Mouse (Mus musculus): ENCODE results near the gene Snapin. TPM values are rescaled to one million over a fixed set of nuclear protein-coding genes. Genes with fewer than 3 reads are reported as not detected.

Snapin gene
- polyA plus RNA-seq (2015; fragmentation: Nextera tagmentation; extraction: Ambion mirVana) = 76.8 and 83.3 TPM in 2 replicates

DNA sequence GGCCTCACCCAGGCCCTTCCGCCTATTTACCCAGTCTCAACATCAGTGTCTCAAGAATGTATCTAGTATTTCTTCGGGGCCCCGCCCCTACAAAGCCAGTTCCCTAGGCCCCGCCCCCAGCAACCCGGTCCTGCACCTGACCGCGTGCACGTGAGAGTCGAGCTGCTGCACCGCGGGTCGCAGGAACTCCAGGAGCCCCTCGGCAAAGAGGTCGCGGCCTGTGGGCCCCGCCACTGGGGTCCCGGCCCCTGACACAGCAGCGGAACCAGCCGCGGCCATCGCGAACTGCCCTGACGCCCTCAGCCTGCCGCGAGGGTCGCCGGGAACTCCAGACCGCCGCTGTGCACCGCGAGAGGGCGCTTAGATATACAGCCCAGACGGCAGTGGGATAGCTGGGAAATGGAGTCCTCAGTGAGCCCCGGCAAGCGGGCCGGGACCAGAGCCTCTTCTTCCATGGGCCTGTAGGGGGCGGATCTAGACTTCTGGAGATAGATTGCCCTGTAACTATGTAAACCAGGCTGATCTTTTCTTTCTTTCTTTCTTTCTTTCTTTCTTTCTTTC is at the start of gene Snapin:
TSS of gene Snapin (minus strand) at position 338 of the 561 bp plus-strand sequence.
- peak within 1 kb of the TSS; percentile 81 for H3K9ac ChIP-seq (replicated peaks; ENCODE audit: low read depth, low read length)
- ATAC-seq = peak; percentile 98
- peaks cover 7% of the 10 kb centered on the region for H3K4me1 ChIP-seq (replicated peaks; ENCODE audit: control insufficient read depth, insufficient read depth, low read length)
- peak within 1 kb of the TSS; percentile 70; the same call in 1 of the 2 replicates for H3K27ac ChIP-seq (ENCODE audit: low read length)
- peak within 1 kb of the TSS; percentile 90 for H3K4me3 ChIP-seq (replicated peaks; ENCODE audit: low read length)
- WGBS = under 1% methylated on average over 37 of the region's 37 CpGs
- H3K27me3 ChIP-seq (replicated peaks; ENCODE audit: control insufficient read depth, insufficient read depth, low read length) = no peaks in the 10 kb centered on the region
- peak within 1 kb of the TSS; percentile 52 for H3K4me2 ChIP-seq (ENCODE audit: low read length)
- H3K9me3 ChIP-seq (ENCODE audit: control insufficient read depth, low read length) = no peaks in the 10 kb centered on the region
- peaks cover 19% of the 10 kb centered on the region for H3K36me3 ChIP-seq (ENCODE audit: control insufficient read depth, insufficient read depth)

DNA sequence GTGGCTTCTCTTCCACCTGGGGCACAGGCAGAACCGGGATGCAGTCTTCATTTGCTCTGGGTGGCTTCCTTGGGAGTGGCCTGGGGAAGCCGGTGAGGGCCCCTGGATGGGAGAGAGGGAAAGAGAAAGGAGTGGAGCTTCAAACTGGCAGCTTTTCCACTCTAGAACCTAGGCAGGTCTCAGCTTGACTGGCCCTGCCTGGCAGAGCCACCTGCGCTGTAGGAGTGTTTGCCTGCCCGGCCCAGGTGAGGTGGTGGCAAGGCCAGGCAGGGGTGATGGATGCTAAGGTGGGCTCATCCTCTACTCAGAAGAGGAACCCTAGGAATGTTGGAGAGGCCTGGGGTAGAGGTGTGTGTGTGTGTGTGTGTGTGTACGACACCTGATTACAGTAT is 47.1 kb upstream of the Snapin start:
- Histone ChIP-seq H3K36me3 (ENCODE audit: control insufficient read depth, insufficient read depth) (no peaks in the 10 kb centered on the region), H3K4me1 (replicated peaks; ENCODE audit: control insufficient read depth, insufficient read depth, low read length) (peaks cover 6% of the 10 kb centered on the region), H3K4me3 (replicated peaks; ENCODE audit: low read length) (no peak overlapping the region), H3K27ac (ENCODE audit: low read length) (no peak overlapping the region), H3K9me3 (ENCODE audit: control insufficient read depth, low read length) (no peaks in the 10 kb centered on the region), H3K4me2 (ENCODE audit: low read length) (no peak overlapping the region), H3K9ac (replicated peaks; ENCODE audit: low read depth, low read length) (no peak overlapping the region), H3K27me3 (replicated peaks; ENCODE audit: control insufficient read depth, insufficient read depth, low read length) (no peaks in the 10 kb centered on the region)
- no peak for ATAC-seq
- 80% methylated on average over 5 of the region's 5 CpGs for WGBS

DNA sequence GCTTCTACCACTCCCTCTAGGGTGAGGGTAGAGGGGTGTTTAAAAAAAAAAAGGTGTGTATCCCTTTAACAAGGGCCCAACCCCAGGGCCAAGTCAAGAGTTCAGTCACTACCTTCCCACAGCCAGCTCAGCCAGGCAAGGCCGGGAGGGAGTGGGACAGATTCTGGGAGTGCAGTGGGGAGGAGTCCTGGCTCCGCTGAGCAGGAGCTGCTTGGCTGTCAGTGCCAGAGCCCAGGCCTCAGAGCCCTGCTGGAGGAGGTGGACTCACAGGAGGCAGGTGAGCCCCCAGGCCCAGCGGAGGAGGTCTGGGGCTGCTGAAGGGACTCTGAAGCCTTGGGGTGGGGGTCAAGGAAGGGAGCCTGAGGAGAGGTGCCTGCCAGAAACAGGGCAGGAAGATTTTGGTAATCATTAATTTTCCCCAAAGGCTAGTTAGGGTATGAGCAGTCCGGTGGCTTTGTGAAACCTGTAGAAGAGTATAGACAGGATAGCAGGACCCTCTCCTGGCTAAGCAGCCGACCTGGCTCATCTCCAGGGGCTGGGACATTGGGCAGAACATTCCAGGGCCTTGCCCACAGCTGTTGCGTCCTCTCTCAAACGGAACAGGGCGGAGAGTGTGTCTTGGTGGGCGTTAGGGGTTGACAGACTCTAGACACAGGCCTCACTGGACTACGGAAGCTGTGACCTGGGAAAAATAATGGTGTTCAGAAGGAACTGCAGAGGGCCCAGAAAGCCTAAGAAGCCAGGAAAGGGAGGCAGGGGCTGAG is 46.5 kb upstream of the Snapin start, which contains the start of gene S100a16:
TSS of gene S100a16 (plus strand) at position 114 of the 764 bp plus-strand sequence.
- H3K27ac ChIP-seq (ENCODE audit: low read length) = no peak within 1 kb of the TSS
- WGBS = 49% methylated on average over 10 of the region's 10 CpGs

DNA sequence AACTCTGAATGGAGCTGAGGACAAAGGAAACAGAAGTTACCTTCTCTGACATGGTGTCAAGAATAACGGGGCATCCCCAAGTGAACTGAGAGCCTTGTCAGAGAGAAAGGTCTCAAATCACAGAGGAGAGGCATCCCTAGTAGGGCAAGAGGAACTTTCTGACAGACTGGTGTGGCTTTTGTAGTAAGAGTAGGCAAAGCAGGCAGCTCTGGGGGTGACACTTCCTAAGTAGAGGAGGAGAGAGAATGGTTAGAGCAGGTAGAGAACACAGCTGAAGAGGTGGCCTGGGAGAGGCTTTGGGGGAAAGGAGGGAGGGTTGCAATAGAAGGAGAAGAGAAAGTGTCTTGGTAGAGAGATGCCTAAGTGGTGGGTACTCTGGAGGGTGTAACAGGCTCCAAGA is 44.6 kb upstream of the Snapin start:
- Histone ChIP-seq H3K4me1 (replicated peaks; ENCODE audit: control insufficient read depth, insufficient read depth, low read length) (no peaks in the 10 kb centered on the region), H3K27ac (ENCODE audit: low read length) (no peak overlapping the region), H3K36me3 (ENCODE audit: control insufficient read depth, insufficient read depth) (no peaks in the 10 kb centered on the region), H3K9me3 (ENCODE audit: control insufficient read depth, low read length) (no peaks in the 10 kb centered on the region), H3K4me2 (ENCODE audit: low read length) (no peak overlapping the region), H3K4me3 (replicated peaks; ENCODE audit: low read length) (no peak overlapping the region), H3K9ac (replicated peaks; ENCODE audit: low read depth, low read length) (no peak overlapping the region), H3K27me3 (replicated peaks; ENCODE audit: control insufficient read depth, insufficient read depth, low read length) (no peaks in the 10 kb centered on the region)
- no peak for ATAC-seq
- WGBS = 71% methylated on average over 1 of the region's 1 CpGs

More for the DNA sequence above, 46.5 kb upstream of the Snapin start, which contains the start of gene S100a16:
- 0 out of 2 replicates have a peak, but pooled peaks have one; percentile 23 for ATAC-seq
- H3K9me3 ChIP-seq (ENCODE audit: control insufficient read depth, low read length) = no peaks in the 10 kb centered on the region
- H3K9ac ChIP-seq (replicated peaks; ENCODE audit: low read depth, low read length) = no peak within 1 kb of the TSS
- H3K4me2 ChIP-seq (ENCODE audit: low read length) = no peak within 1 kb of the TSS
- H3K27me3 ChIP-seq (replicated peaks; ENCODE audit: control insufficient read depth, insufficient read depth, low read length) = no peaks in the 10 kb centered on the region
- no peak within 1 kb of the TSS for H3K4me3 ChIP-seq (replicated peaks; ENCODE audit: low read length)
- H3K4me1 ChIP-seq (replicated peaks; ENCODE audit: control insufficient read depth, insufficient read depth, low read length) = peaks cover 6% of the 10 kb centered on the region
- H3K36me3 ChIP-seq (ENCODE audit: control insufficient read depth, insufficient read depth) = no peaks in the 10 kb centered on the region

DNA sequence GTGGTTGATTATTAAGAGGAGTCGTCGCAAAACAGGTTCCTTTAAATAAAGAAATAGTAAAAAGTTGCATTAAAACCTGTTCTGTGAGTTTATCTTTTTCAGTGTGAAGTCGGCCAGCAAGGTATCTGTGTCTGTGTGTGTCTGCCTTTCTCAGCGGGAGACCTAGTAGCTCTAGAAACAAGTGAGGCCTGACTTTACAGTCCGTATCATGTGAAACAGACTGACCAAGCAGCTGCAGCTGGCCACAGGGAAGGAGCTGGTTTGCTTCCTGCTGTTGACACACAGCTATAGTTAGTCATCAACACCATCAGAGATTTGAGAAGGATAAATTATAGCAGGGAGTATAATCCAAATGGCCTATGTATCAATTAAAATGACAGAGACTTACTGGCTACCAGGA is 40.9 kb upstream of the Snapin start:
- H3K27me3 ChIP-seq (replicated peaks; ENCODE audit: control insufficient read depth, insufficient read depth, low read length) = no peaks in the 10 kb centered on the region
- H3K4me3 ChIP-seq (replicated peaks; ENCODE audit: low read length) = no peak overlapping the region
- H3K27ac ChIP-seq (ENCODE audit: low read length) = no peak overlapping the region
- WGBS = 80% methylated on average over 5 of the region's 5 CpGs
- no peaks in the 10 kb centered on the region for H3K36me3 ChIP-seq (ENCODE audit: control insufficient read depth, insufficient read depth)
- ATAC-seq = no peak
- no peaks in the 10 kb centered on the region for H3K9me3 ChIP-seq (ENCODE audit: control insufficient read depth, low read length)
- no peak overlapping the region for H3K9ac ChIP-seq (replicated peaks; ENCODE audit: low read depth, low read length)
- H3K4me2 ChIP-seq (ENCODE audit: low read length) = no peak overlapping the region
- no peaks in the 10 kb centered on the region for H3K4me1 ChIP-seq (replicated peaks; ENCODE audit: control insufficient read depth, insufficient read depth, low read length)

DNA sequence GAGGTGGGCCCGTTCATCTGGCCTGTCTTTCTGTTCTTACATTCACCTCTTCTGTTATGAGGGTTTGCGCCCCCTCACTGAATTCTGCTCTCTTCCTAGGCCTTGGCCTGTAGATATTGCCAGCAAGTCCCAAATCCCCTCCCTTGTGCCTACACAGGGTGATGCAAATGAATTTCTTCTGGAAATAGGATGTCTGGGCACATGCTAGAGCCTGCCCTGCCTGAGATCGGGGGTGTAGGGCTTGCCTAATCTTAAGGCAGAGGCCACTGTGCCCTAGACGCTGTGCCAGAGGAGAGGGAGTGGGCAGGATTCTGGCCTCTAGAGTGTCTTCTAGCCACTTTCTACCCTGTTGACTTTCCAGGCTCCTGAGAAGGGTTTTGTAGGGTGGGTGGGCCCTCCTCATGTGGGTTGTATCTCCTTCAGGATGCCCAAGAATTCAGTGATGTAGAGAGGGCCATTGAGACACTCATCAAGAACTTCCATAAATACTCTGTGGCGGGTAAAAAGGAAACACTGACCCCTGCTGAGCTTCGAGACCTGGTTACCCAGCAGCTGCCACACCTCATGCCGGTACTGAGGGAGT is 36.5 kb upstream of the Snapin start:
- H3K4me3 ChIP-seq (replicated peaks; ENCODE audit: low read length) = no peak overlapping the region
- WGBS = 91% methylated on average over 7 of the region's 7 CpGs
- H3K9ac ChIP-seq (replicated peaks; ENCODE audit: low read depth, low read length) = no peak overlapping the region
- no peaks in the 10 kb centered on the region for H3K4me1 ChIP-seq (replicated peaks; ENCODE audit: control insufficient read depth, insufficient read depth, low read length)
- H3K27me3 ChIP-seq (replicated peaks; ENCODE audit: control insufficient read depth, insufficient read depth, low read length) = no peaks in the 10 kb centered on the region
- H3K36me3 ChIP-seq (ENCODE audit: control insufficient read depth, insufficient read depth) = no peaks in the 10 kb centered on the region
- no peak for ATAC-seq
- H3K9me3 ChIP-seq (ENCODE audit: control insufficient read depth, low read length) = no peaks in the 10 kb centered on the region
- H3K4me2 ChIP-seq (ENCODE audit: low read length) = no peak overlapping the region
- H3K27ac ChIP-seq (ENCODE audit: low read length) = no peak overlapping the region

DNA sequence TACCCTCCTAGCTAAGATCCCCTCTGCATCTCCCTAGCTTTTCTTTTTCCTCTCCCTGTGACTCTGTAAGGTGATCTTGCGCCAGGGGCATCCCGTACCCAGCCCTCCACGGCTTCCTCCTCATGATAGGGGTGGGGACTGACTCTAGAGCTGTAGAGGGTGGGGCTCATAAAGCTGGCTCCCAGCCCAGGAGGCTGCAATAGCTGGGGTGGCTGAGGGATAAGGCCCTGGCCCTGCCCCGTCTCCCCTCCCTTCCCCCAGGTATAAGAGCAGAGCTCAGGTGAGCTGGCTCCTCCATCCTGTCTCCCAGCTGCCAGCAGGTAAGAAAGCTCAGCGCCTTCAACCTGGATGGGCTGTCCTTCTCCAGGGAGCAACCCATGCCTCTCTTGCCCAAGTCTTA is 35.7 kb upstream of the Snapin start, which contains the start of gene S100a14:
TSS of gene S100a14 (plus strand) at position 277 of the 400 bp plus-strand sequence.
- ATAC-seq = no peak
- 75% methylated on average over 5 of the region's 5 CpGs for WGBS
- Histone ChIP-seq H3K9ac (replicated peaks; ENCODE audit: low read depth, low read length) (no peak within 1 kb of the TSS), H3K36me3 (ENCODE audit: control insufficient read depth, insufficient read depth) (no peaks in the 10 kb centered on the region), H3K27me3 (replicated peaks; ENCODE audit: control insufficient read depth, insufficient read depth, low read length) (no peaks in the 10 kb centered on the region), H3K9me3 (ENCODE audit: control insufficient read depth, low read length) (no peaks in the 10 kb centered on the region), H3K4me2 (ENCODE audit: low read length) (no peak within 1 kb of the TSS), H3K4me3 (replicated peaks; ENCODE audit: low read length) (no peak within 1 kb of the TSS), H3K27ac (ENCODE audit: low read length) (no peak within 1 kb of the TSS), H3K4me1 (replicated peaks; ENCODE audit: control insufficient read depth, insufficient read depth, low read length) (no peaks in the 10 kb centered on the region)

DNA sequence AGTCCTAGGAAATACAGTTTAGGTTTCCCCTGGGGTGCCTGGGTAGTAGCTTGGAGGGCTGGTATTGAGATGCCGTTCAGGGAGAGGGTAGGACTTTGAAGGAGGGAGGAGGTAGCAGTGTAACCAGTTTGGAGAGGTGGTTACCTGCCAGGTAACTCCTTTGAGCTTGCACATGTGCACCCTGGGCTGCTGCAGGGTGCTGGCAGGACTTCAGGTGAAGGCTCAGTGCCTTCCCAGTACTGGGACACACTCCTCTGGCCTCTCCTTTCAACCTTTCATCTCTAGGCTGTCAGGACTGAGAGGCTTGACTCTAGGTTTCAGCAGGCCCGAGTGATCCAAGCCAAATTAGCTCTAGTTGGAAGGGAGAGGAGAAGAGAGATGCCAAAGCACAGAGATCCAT is 35.2 kb upstream of the Snapin start:
- Histone ChIP-seq H3K4me1 (replicated peaks; ENCODE audit: control insufficient read depth, insufficient read depth, low read length) (no peaks in the 10 kb centered on the region), H3K4me3 (replicated peaks; ENCODE audit: low read length) (no peak overlapping the region), H3K36me3 (ENCODE audit: control insufficient read depth, insufficient read depth) (no peaks in the 10 kb centered on the region), H3K9me3 (ENCODE audit: control insufficient read depth, low read length) (no peaks in the 10 kb centered on the region), H3K4me2 (ENCODE audit: low read length) (no peak overlapping the region), H3K9ac (replicated peaks; ENCODE audit: low read depth, low read length) (no peak overlapping the region), H3K27me3 (replicated peaks; ENCODE audit: control insufficient read depth, insufficient read depth, low read length) (no peaks in the 10 kb centered on the region), H3K27ac (ENCODE audit: low read length) (no peak overlapping the region)
- ATAC-seq = no peak
- 81% methylated on average over 2 of the region's 2 CpGs for WGBS

DNA sequence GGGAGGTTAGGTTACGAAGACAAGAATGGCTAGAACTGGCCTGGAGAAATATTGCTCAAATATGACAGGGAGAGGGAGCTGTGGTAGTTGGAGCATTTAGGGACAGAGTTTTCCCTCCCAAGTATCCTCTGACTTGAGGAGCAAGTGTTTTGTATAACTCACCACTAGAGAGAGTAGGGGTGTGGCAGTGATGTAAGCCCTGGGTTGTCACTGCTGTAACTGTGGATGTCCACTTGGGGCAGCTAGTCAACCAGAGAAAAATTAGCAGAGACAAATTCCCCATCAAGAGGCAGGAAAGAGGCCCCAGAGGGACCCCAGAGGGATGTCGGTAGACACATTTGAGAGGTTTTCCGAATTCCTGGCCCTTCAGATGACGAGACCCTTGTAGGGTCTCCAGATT is 34.6 kb upstream of the Snapin start:
- H3K4me3 ChIP-seq (replicated peaks; ENCODE audit: low read length) = no peak overlapping the region
- H3K9ac ChIP-seq (replicated peaks; ENCODE audit: low read depth, low read length) = no peak overlapping the region
- WGBS = 73% methylated on average over 4 of the region's 4 CpGs
- no peak overlapping the region for H3K4me2 ChIP-seq (ENCODE audit: low read length)
- H3K27ac ChIP-seq (ENCODE audit: low read length) = no peak overlapping the region
- ATAC-seq = no peak
- H3K27me3 ChIP-seq (replicated peaks; ENCODE audit: control insufficient read depth, insufficient read depth, low read length) = no peaks in the 10 kb centered on the region
- no peaks in the 10 kb centered on the region for H3K36me3 ChIP-seq (ENCODE audit: control insufficient read depth, insufficient read depth)
- H3K9me3 ChIP-seq (ENCODE audit: control insufficient read depth, low read length) = no peaks in the 10 kb centered on the region
- H3K4me1 ChIP-seq (replicated peaks; ENCODE audit: control insufficient read depth, insufficient read depth, low read length) = no peaks in the 10 kb centered on the region

Measured in forebrain, embryonic 16.5 days (tissue).